Mouse (Mus musculus) Muller cell, postnatal 12 days (primary cell): ENCODE data around the gene Suds3.

Experiments used
- DNase-seq: peaks from one replicate; pipeline ENCODE4 v3.0.0-alpha.2; 2015; ENCODE audit errors: inconsistent ontology term

Gene Suds3

DNA sequence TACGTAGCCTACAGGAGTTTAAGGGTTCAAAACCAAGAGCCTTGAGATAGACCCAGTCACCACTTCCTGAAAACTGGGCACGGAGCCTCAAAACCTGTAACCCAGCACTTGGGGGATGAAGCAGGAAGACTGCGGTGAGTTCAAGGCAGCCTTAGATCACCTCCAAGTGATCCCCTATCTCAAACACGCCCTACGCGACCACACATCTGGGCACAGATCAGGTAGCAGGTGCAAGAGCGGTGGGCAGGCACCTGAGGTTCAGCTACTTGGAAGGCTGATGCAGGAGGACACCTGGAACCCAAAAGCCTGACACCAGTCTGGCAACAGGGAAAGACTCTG is 4.2 kb downstream of the Suds3 start:
- DNase-seq = no peak

DNA sequence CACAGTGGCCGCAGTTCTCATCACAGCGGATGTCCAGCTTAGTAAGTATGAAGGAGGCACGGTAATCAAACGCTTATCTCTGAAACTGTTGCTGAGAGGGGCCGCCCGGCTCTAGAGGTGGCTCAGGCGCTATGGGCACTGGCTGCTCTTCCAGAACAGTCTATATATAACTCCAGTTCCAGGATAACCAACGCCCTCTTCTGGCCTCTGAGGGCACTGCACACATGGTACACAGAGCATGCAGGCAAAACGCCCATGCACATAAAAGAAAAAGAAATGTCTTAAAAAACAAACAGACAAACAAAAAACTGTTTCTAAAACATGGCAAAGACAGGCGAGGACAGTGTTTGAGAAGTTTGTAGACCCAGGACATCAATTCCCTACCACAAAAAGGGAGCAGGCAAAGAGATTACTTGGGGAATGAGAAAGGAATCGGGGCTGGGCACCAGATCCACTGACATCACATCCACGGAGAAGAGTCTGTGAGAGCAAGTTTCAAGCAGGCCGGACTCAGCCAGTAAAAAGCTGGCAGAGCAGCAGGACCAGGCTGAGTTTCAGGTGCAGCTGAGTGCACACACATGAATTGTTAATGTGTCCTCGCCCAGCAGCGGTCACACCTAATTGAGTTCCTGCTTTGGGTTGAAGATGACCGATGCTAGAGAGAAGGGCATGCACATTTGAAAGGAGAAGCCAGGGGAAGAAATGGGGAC is 4.7 kb downstream of the Suds3 start:
- DNase-seq = no peak

DNA sequence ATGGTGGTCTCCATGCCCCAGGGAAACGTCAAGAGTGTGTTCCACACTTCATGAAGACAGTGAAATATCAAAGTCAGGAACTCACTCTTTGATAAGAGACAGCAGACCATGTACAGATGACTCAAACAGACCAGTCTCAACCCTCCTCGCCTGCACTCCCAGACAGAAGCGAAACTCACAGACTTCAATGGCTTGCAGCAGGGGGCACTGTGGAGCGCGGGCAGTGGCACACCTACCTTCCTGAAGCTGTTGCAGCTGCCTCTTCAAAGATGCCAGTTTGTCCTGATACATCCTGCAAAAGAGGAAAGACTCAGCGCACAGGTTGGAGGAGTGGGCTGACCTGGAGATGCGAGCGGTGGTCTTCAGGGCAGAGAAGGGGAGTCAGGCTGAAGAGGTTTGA is 6.4 kb downstream of the Suds3 start:
- DNase-seq = no peak

DNA sequence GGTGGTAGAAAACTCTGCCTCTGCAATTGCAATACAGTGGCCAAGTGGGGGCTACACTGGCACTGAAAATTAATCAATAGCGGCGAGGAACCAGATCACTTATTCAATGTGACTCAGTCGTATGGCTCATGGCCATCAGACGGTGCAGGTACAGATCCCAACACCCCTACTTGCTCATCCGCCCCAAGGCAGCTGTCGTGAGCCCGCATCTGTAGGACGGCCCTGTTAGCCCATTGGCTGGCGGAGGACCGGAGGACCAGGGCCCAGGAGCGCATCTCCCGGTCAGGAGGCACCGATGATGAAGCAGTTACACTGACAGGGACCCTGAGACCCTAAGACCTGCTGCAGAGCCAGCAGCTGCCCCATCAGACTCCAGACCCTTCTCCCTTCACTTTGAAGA is 7.2 kb downstream of the Suds3 start:
- DNase-seq = no peak

DNA sequence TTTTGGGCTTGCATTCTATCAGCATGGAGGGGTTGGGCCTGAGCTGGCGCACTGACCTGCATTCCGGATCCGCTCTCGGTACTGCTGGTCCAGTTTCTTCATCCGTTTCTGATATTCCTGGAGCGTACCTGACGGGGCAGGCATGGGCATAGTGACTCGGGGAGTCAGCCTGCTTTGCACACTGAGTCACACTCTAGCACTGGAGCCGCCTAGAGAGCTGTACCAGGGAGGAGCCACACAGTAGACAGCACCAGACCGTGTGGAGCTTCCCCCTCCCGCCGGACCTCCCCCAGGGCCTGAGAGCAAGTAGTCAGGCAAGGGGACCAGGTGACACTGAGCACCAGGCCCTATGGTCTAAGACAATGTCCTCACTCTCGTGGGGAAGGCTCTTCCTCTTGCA is 7.6 kb downstream of the Suds3 start:
- DNase-seq = no peak

DNA sequence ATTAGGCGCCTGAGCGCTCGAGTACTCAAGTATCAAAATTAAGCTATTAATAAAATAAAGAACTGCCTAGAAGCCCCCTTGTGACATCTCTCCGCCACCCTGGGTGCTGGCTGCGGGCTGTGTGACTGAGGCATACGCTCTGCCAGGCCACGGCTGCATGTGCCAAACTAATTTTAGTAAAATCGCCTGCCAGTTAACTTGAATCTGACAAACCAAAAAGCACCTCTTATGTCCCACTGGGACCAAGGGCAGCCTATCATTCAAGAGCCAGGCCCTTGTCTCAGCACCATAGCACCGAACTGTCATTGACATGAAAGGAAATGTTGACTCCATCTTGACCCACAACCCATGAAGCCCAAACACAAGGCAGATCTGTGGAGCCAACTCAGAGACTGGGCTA is 10.2 kb downstream of the Suds3 start:
- no peak for DNase-seq

DNA sequence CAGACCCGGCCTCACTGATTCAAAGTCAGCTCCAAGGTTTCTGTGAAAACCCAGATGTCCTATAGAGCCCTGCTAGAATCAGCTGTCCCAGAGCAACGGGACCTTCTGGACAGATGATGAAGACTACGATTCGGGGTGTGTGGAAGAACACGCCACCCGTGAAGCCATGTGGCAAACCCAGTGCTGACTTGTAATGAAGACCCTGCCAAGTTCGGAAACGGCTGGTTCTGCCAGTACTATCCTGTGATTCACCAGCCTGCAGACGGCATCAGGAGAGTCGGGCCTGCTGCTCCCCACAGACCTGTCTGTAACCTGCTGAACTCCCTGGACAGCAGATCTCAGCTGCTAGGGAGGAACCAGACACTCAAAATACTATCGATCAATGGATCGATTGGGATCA is 11.6 kb downstream of the Suds3 start:
- no peak for DNase-seq

DNA sequence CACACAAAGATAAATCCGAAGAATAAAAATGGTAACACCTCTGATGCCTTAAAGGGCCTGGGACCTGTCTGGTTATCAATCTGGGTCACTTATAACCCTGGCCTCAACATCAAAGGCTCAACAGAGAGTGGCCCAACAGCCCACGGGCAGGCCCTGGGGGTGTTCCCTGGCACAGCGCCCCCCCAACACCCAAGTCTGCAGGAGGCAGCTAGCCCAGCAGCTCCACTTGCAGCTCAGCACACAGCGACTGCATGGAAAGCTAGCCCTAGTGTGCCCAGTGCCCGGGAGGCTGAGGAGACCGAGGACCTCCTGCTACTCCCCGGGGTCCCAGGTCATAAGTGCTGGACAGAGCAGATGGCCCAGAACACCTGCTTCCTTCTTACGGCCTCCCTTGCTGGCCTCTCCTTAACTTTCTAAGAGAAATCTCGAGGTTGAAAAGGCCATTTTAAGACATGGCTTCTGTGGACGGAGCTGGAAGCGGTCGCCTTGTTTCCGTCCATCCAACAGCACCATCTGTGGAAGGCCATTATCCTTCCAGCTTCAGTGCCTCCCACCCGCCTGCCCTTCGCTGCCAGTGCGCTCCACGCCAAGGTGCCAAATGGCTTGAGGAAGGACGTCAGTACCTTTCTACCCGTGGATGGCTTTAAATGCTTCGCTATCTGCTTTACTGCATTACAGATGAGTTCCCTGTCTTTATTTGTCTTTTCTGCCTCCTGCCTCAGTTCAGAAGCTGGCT is 12.6 kb downstream of the Suds3 start:
- DNase-seq = no peak

DNA sequence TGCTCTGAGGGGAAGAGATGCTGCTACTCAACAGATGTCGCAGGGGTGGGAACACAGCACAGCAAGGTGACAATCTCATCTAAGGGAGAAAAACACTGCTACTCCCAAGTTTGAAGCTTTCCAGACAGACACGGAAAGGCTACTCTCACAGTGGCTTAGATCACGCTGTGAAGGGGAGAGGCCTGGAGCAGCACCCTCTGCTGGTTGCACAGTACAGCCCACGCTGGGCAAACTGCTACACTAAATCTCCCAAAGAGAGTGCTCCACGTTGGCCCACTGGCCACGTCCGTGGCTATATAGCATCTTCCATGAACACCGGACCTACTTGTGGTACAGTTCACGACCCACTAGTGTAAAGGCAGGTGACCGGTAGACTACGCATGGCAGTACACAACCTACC is 16.2 kb downstream of the Suds3 start:
- DNase-seq = no peak

DNA sequence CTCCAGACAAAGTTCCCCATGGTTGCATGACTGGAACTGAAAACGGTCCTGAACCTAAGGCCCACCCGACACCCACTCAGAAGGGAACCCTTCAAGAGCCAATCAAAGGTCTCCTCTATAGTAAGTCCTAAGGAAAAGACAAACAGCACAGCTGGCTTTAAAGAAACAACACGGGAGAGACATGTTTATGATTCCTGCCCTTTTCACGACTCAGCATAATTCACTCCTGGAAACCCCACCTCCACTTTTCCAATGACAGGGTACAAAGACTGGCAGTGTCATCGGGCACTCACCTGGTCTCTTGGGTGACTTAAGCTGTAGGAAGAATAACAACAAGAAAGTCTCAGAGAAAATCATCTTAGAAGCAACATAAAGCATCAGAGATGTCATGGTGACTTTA is 16.9 kb downstream of the Suds3 start:
- DNase-seq = no peak

DNA sequence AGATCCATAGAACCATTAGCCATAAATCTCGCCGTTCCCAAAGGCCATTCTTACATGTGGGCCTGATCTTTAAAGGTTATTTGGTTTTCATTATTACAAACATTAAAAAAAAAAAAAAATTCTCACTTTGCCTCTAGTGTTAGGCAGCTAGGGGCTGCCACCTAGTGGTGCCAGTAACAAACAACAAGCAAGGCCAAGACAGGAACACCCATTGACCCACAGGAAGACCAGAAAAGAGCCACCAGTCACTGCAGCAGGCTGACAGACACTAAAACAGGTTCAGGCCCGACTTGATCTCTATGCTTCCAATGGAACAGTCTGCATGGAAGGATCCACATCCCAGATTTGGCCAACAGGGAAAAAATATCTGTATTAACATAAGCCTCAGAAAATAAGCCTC is 19.2 kb downstream of the Suds3 start:
- peak; percentile 20 for DNase-seq

DNA sequence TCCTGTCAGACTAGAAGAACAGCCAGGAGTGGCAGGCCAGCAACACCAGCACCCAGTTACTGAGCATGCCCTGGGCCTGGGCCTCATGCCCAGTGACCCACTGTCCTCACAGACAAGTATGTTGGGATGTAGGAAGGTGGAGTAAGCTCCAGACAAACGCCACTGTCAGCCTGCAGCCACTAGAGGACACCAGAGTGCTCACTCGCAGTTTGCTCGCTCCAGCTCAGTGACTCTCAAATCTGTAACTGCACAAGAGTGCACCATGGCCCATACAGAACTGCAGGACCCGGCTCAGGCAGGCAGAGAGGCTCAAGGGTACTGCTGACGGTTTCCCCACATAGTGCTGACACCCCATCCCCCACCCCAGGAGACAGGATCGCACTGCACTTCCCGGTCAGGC is 21.5 kb downstream of the Suds3 start:
- DNase-seq = peak; percentile 83

DNA sequence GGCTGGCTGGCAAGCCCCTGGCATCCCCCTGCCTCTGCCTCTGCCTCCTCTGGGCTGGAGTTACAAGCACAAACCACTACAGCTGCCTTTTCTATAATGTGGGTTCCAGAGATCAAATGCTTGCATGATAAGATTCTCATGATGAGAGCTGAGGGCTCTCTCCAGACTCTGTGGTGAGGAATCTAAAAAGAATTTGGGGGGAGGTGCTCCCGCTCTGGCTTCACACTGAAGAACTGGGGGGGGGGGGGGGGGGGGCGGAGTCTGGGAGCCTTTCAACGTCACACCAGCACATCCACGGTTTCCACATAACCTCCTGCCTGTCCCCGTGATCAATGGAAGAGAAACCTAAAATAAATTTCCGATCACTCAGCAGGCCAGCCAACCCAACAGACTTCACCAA is 26.1 kb downstream of the Suds3 start:
- DNase-seq = peak; percentile 87

DNA sequence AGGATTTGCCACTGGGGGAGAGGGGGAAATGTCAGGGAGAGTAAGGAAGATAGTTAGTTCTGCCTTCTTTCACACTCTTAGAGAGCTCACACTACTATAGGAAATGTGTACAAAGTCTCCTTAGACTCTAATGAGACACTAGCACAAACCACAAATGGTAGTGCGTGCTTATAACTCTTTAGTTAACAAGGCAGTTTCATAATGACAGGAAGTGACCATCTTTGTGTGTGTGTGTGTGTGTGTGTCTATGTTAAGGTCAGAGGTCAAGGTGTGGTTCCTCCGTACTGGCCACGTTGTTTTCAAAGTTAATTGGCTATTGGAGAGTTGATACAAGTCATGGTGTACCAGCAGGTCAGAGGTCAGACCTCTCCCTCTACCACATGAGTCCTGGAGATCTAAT is 26.8 kb downstream of the Suds3 start:
- DNase-seq = peak; percentile 15

DNA sequence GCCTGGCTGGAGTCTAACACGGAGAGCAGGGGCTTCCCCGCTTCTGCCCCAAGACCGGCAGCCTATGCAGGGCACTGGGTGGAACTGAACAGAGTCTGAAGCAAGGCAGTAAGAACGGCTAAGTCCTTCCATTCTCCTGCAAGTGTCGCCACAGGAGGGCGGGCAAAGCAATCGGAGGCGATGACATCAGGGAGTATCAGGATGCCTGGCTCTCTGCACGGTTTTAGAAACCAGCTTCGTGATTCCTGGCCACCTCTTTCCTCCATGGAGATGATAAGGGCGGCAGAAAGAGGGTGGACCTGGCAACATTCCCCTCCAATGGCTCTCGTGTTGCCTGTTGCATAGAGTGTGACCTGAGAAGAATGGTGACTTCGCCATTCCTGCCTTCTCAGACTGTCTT is 28.2 kb downstream of the Suds3 start:
- DNase-seq = peak; percentile 25

DNA sequence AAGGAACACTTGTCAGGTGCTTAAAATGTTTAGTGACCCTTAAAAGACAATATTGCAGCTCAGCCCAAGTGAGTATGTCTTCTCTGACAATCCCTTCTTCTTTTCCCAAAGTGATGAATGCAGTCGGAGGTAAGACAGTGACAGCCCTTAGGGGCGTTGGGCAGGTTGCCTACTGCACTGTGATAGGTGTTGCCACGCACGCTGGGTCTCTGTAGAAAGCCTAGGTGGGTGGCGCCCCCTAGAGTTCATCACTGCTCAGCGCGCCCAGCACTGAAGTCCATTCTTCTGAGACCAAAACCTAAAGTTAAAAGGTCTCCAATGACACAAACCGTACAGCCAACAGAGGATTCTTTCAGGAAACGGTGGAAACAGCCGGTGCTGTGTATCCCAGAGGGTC is 46.4 kb downstream of the Suds3 start:
- DNase-seq = peak; percentile 27

DNA sequence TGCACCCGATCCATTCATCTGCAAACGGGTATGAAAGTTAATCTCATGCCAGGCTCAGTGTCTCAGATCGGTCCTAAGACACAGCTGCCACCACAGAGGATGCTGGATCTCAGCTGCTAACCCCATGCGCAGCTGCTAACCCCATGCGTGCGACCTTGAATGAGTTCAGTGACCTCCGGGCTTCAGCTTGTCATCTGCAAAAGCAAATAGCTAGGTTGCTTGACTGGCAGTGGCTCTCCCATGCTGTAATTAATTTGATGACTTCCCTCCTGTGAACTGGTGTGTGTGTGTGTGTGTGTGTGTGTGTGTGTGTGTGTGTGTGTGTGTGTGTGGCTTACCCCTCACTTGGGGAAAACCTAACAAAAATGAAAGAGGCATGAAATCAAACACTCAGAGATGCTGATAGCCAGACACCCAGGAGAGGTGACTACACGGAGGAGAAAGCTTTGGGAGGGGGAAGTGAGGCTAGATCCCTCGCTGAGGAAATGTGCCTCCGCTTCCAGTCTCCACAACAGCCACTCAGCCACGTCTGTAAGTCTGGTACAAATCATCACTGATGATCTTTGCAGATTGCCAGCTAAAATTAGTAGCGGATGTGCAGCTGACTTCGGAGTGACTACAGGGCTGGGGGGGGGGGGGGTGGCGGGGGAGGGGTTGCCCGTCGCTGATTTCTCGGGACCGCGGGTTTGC is 47.0 kb downstream of the Suds3 start:
- peak; percentile 29 for DNase-seq

DNA sequence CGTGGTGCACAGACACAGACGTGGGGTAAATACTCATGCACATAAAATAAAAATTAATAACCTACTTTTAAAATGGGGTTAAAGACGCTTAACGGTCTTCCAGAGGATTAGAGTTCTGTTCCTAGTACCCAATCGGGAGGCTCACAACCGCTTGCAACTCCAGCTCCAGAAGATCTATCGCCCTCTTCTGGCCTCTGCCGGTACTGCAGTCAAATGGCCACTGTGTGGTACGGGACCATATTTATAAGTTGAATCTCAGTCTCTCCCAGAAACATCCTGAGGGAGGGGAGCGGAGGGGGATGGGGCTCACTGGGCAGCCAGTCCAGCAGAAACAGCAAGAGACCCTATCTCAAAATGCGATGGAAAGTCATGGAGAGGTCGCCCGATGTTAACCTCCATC is 47.7 kb downstream of the Suds3 start:
- no peak for DNase-seq

DNA sequence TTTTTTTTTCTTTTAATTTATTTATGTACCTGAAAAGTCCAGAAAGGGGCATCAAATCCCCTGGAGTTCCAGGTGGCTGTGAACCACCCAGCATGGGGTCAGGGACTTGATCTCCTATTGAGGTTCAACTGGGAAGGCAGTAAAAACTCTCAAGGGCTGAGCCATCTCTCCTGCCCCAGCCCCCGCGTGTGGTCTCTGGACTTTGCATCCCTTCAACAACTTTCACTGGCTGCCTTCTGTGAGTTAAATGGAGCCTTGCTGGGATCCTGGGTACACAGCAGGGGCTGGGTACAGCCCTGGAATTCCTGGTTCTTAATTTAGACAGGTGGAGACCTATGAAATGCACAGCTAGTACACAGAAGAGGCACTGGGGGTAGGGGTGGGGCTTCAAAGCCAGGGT is 54.7 kb downstream of the Suds3 start:
- DNase-seq = no peak

DNA sequence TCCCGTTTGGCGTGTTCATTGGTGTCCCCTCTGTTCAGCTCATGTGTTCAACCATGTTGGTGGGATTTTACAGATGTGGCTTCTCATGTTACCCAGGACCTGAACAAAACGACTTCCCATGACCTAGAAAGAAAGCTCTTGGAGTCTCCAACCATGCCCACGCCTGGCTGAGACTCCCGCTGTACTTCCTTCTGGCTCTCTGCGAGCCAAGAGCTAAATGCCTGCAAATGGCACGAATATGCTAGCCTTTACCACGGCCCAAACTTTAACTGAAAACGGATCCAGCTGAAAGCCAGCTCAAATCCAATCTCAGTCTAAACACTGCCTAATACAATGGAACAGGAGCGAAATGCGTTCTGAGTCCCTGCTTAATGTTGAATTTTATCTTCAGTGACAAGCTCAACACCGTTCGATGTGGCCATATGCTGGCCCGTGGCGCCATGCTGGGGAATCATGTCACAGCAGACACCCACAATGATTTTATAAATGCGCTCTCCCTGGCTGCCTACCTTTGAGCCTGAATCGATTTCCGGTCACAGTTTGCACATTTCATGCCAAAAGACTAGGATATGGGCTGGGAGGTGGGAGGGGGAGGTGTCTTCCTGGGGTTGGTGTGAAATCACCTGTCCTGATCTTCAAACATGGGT is 55.3 kb downstream of the Suds3 start:
- DNase-seq = no peak

DNA sequence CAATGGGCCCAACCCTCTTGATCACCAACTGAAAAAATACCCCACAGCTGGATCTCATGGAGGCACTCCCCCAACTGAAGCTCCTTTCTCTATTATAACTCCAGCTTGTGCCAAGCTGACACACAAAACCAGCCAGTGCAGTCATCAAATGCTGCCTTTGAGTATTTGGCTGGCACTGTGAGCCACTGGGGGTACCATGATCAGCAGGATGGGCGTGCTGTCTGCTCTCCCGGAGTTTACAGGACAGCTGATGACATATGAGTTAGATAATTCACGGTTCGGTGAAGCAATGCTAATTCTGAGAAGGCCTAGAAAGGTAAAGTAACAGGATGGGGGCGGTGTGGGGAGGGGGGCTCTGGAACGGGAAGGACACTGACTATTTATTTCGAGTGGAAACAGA is 66.0 kb downstream of the Suds3 start:
- DNase-seq = no peak

DNA sequence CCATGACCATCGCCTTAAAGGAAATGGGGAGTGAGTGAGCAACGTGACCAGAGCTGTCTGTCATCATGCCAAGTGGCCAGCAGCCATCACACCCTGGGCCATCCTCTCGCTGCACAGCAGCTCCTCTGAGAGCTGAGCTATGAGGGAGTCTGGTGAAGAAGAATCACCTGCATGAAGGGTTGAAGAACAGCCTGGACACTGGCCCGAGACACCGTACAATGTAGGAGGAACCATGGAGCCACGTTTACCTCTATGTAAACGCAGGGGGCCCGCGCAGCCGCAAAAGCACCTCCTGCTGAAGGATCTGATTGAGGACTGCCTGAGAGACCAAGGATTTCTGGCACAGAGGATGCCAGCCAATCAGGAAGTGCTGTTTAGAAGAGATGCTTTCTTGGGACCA is 70.8 kb downstream of the Suds3 start:
- DNase-seq = no peak

DNA sequence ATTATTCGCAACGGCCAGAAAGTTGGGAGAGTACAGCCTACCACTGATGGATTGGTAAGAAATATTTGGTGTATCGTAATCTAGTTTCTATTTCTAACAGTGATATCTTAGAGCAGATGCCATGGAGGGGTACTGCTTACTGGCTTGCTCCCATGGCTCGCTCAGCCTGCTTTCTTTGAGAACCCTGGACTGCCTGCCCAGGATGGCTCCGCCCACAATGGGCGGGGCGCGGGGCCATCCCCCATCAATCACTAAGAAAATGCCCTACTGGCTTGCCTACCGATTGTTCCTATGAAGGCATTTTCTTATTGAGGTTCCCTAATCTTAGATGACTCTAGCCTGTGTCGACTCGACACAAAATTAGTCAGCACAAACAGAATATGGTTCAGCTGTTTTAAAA is 73.3 kb downstream of the Suds3 start:
- no peak for DNase-seq
